In the genomic region with DNA sequence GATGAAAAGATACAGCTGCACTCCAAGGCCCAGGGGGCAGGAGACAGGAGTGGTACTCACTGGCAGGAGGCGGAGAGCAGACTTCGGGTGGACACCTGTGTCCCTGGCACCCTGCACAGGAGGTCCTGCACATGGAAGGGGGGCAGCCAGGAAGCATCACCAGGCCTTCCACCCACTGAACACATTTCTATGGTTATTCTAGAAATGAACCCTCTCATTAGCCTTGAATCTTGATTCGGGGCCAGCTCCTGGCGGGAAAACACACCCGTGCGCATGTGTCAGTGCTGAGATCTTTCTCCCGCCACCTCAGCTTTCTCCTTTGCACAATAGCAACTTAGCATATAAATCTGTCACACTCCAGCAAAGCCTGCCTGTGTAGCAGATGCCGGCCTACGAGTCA, we compare ENCODE assay signal across 13 mouse cellular contexts. TPM values are rescaled to one million over a fixed set of nuclear protein-coding genes. Genes with fewer than 3 reads are reported as not detected.
DNase-seq lines count a peak whose midpoint lies in the region; ATAC-seq and TF ChIP-seq lines count a peak whose summit lies in the region.
"Had no signal": no experiment of that assay in that cellular context is flagged by ENCODE, and none has a peak within 500 bp of the region (broad histone marks: within the 10 kb centered on the region; RNA-seq: fewer than 3 reads in every experiment).

No protein-coding gene starts in this region.

- H3K9ac ChIP-seq in neural tube, embryonic 12.5 days, result no peak overlapping the region
- no peak overlapping the region for H3K9ac ChIP-seq in hindbrain, postnatal 0 days (replicated peaks; ENCODE audit: low read length)
- H3K9ac ChIP-seq: embryonic facial prominence, embryonic 12.5 days; liver, embryonic 15.5 days had no signal

- no peak overlapping the region for H3K4me2 ChIP-seq in neural tube, embryonic 12.5 days (replicated peaks)
- H3K4me2 ChIP-seq in hindbrain, postnatal 0 days (ENCODE audit: low read depth, low read length), result no peak overlapping the region
- H3K4me2 ChIP-seq: embryonic facial prominence, embryonic 12.5 days; heart, embryonic 11.5 days; liver, embryonic 15.5 days had no signal

- no peak for DNase-seq in neural tube, embryonic 10.5 days (ENCODE audit: extremely low spot score, low spot score)
- peak; percentile 51 for DNase-seq in hindbrain, postnatal 0 days (ENCODE audit: low spot score)
- peak; percentile 76 to 91 for DNase-seq in left cerebral cortex, postnatal 14 days (ENCODE audit: low spot score in 2 of 2)
- DNase-seq in right cerebral cortex, postnatal 4 days, result peak; percentile 70
- no peak for DNase-seq in testis, postnatal 10 days (ENCODE audit: low spot score)
- no peak for DNase-seq in kidney, adult 8-10 months
- DNase-seq: kidney, adult 9 months had no signal

- intact Hi-C loops in left cerebral cortex, postnatal 14 days (cut with DNase I), result no loop called here

- 43% methylated on average over 9 of the region's 9 CpGs for WGBS in neural tube, embryonic 12.5 days
- WGBS in hindbrain, postnatal 0 days, result 33% methylated on average over 9 of the region's 9 CpGs

- peak; percentile 28; the same call in 1 of the 2 replicates for ATAC-seq in neural tube, embryonic 12.5 days (ENCODE audit: low FRiP score, low read depth)
- ATAC-seq in hindbrain, postnatal 0 days, result peak; percentile 41
- ATAC-seq in CD4-positive, CD25-positive, alpha-beta regulatory T cell, adult 4 months, result no peak

- H3K4me3 ChIP-seq in neural tube, embryonic 12.5 days, result no peak overlapping the region
- H3K4me3 ChIP-seq in hindbrain, postnatal 0 days (ENCODE audit: low read length), result no peak overlapping the region
- H3K4me3 ChIP-seq: embryonic facial prominence, embryonic 12.5 days; liver, embryonic 15.5 days had no signal

- no peaks in the 10 kb centered on the region for H3K27me3 ChIP-seq in neural tube, embryonic 12.5 days (replicated peaks)
- no peaks in the 10 kb centered on the region for H3K27me3 ChIP-seq in hindbrain, postnatal 0 days (ENCODE audit: insufficient read depth, low read length)
- H3K27me3 ChIP-seq: embryonic facial prominence, embryonic 12.5 days; liver, embryonic 15.5 days had no signal

- no peaks in the 10 kb centered on the region for H3K9me3 ChIP-seq in neural tube, embryonic 12.5 days
- H3K9me3 ChIP-seq in hindbrain, postnatal 0 days (ENCODE audit: low read length), result no peaks in the 10 kb centered on the region
- H3K9me3 ChIP-seq: embryonic facial prominence, embryonic 12.5 days; liver, embryonic 15.5 days had no signal

- H3K27ac ChIP-seq in neural tube, embryonic 12.5 days, result no peak overlapping the region
- H3K27ac ChIP-seq in hindbrain, postnatal 0 days, result no peak overlapping the region
- H3K27ac ChIP-seq: embryonic facial prominence, embryonic 12.5 days; liver, embryonic 15.5 days had no signal

- H3K36me3 ChIP-seq in neural tube, embryonic 12.5 days, result no peaks in the 10 kb centered on the region
- no peaks in the 10 kb centered on the region for H3K36me3 ChIP-seq in hindbrain, postnatal 0 days (ENCODE audit: insufficient read depth, low read length)
- H3K36me3 ChIP-seq: embryonic facial prominence, embryonic 12.5 days; liver, embryonic 15.5 days had no signal

- H3K4me1 ChIP-seq in neural tube, embryonic 12.5 days, result 0 out of 2 replicates have a peak, but pooled peaks cover 3% of the 10 kb centered on the region
- H3K4me1 ChIP-seq in hindbrain, postnatal 0 days (ENCODE audit: insufficient read depth, low read length), result peaks cover 7% of the 10 kb centered on the region; the same call in 1 of the 2 replicates
- H3K4me1 ChIP-seq: embryonic facial prominence, embryonic 12.5 days; liver, embryonic 15.5 days had no signal

- TF ChIP-seq CTCF in hindbrain, postnatal 0 days (IDR thresholded peaks at IDR 0.05; ENCODE audit: low read depth), result no peak

RNA-seq across cellular contexts. Expression of gene 2410004P03Rik, which starts 58.3 kb away (rescaled TPM):
- 0.41 and 1.2 TPM in 2 replicates for polyA plus RNA-seq in neural tube, embryonic 12.5 days (2016; fragmentation: Nextera tagmentation; extraction: Ambion mirVana)
- 7.5 and 8.6 TPM in 2 replicates for total RNA-seq in hindbrain, postnatal 0 days (2014; rRNA removed)
- polyA plus RNA-seq in hindbrain, postnatal 0 days (2015; fragmentation: Nextera tagmentation; extraction: Ambion mirVana), result 7.8 and 10.4 TPM in 2 replicates
- under 1 TPM; 0.59 to 0.72 TPM for total RNA-seq in left cerebral cortex, postnatal 14 days (2021)
- 1 to 10 TPM; 1.2 to 1.8 TPM for polyA plus RNA-seq in CD4-positive, CD25-positive, alpha-beta regulatory T cell, adult 4 months (2017; shearing (Covaris generic))
- total RNA-seq: monocyte, adult 5-6 weeks had no signal
- polyA plus RNA-seq: liver, embryonic 15.5 days had no signal

Comparison
In these comparisons a context has a peak if more than half of its experiments do, and no peak if none do; other contexts are left out.
1. DNase-seq: peak in hindbrain, postnatal 0 days (single experiment), left cerebral cortex, postnatal 14 days (2 of 2) and right cerebral cortex, postnatal 4 days (single experiment); none in neural tube, embryonic 10.5 days (single experiment), testis, postnatal 10 days (single experiment) and kidney, adult 8-10 months (0 of 2).